Mouse (Mus musculus): ENCODE measurements around the gene Slc6a3.

Gene Slc6a3

GRCm38 (mm10) chr13:73536403-73536821 lies at the start of gene Slc6a3:
Gene Slc6a3 (plus strand): TSS chr13:73536747.
- DNase-seq (ENCODE audit: low spot score) = peak; percentile 26

- DNase-seq (ENCODE audit: low spot score) = no peak
Observed at GRCm38 (mm10) chr13:73488105-73488504, 48.4 kb upstream of the Slc6a3 start.

- DNase-seq (ENCODE audit: low spot score) = no peak
Observed at GRCm38 (mm10) chr13:73488707-73489106, 47.8 kb upstream of the Slc6a3 start.

DNA sequence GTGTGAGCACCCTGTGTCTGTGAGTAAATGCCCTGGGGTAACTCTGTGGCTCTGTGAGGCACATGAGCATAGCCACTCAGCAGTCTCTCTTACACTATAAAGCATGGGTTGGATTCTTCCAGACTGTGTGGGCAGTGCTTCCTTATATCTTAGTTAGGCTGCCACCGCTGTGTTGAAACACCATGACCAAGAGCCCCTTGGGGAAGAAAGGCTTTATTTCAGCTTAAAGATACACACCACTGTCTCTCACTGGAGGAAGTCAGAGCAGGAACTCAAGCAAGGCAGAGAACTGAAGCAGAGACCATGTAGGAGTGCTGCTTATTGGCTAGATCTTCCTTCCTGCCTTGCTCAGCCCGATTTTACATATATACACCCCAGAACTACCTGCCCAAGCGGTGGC lies 46.6 kb upstream of the Slc6a3 start:
- DNase-seq (ENCODE audit: low spot score) = no peak

DNA sequence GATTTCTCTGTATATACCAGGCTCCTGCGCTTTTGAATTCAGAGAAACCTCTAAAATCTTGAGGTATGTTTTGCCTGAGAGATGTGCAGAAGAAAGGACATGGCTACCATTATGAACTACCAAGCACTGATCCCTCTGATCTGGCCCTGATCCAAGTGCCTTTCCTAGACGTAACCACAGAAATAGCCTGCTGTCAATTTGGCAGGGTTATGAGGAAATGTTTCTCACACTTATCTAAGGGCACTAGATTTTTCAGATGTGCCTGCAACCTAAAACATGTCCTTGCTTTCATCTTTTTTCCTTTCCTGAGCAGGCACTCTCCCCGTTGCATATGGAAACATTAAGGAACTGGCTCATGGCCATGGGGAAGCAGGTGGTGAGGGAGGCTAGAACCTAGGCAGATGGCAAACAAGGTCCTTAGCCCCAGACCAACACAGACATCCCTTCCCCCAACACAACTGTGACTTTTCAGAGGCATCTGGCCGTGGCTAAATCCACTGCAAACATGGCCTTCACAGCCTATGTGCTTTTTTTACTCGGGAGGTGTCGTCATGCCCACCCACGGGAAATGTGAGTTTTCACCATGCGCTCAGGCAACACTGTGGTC lies 45.9 kb upstream of the Slc6a3 start:
- no peak for DNase-seq (ENCODE audit: low spot score)

DNA sequence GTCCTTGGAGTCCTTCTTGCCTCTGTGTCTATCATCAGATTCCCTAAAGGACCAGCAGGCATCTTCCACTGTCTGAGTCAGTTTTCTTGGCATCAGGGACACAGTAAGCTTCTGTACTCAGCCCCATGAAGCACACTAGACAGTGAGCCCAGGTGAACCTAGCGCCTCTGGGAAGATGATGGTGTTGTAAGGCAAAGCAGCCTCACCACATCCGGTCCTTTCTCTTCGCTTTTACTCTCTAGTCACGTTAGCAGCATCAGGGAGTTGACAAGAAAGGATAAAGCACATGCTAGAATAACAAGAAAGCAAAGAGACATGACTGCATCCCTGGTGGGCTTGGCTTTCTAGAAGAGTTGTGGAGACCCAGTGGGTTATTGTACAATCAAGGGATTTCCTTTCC lies 43.4 kb upstream of the Slc6a3 start:
- DNase-seq (ENCODE audit: low spot score) = no peak

- no peak for DNase-seq (ENCODE audit: low spot score)
Observed at GRCm38 (mm10) chr13:73494528-73494927, 42.0 kb upstream of the Slc6a3 start.

DNA sequence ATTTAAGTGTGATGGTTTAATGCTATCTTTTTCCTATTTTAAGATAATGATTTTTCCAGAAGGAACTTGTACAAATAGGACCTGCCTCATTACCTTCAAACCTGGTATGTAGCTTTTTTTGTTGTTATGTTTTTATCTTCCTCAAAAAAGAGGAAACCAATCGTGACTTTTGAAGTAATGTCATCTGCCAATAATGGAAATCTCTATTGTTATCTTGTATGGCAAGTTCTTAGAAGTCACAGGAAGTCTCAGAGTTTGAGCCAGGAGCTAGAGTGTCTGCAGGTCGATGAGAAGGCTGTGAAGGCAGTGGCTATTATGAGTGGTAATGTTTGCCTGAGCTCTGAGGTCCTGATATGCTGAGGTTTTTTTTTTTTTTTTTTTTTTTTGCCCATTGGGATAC lies 40.4 kb upstream of the Slc6a3 start:
- no peak for DNase-seq (ENCODE audit: low spot score)

- no peak for DNase-seq (ENCODE audit: low spot score)
Observed at GRCm38 (mm10) chr13:73499893-73500604, 36.5 kb upstream of the Slc6a3 start.

DNA sequence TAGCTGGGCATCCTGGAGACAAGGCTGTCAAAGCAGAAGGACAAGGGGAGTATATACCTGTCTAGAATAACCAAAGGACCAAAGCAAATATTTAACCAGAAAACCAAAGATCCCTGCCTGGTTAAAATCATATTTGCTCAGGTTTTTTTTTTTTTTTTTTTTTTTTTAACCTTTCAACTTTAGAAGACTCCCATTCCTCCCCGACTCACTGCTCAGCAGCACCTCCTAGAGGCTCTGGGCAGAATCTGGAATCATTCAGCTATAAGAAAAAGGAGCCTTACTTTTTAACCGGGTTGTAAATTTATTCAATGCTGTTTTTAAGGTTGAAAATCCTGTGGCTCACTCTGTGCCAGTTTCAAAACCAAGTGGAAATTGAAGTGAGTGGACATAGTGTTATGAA lies 33.8 kb upstream of the Slc6a3 start:
- DNase-seq (ENCODE audit: low spot score) = no peak

DNA sequence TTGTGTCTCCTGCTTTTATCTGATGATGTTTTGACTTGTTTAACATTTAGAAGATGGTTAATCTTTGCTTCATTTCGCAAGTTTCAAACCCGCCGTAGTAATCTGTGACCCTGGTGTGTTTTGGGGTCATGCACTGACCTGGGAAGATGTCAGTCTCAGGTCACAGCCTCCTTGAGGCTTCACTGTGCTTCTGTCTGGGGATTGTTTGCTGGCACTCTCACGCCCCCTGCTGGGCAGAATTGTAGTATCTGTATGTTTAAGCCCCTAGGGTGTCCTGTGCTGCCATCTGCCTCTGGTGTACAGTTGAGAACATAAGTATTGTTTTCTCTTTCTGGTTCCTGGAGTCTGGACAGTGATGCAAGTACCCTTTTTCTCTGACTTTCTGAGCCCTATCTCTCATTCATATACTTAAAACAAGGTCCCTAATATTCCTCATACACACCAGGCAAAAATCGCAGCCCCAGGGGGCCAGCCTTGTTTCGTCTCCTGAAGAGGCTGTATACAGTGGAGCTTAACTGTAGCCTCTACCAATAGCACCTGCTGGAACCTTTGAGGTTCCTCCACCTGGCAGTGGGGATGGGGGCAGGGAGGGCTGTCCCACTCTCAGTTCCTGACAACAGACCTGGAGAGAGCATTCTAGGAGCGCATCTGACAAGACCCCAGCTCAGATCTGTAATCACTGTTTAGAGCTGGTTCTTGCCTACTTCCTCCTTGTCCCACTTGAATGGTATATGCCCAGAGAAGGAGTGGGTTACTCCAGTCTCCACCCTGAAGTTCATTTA lies 30.7 kb upstream of the Slc6a3 start:
- peak; percentile 75 for DNase-seq (ENCODE audit: low spot score)

GRCm38 (mm10) chr13:73508817-73509550 lies 27.6 kb upstream of the Slc6a3 start:
- DNase-seq (ENCODE audit: low spot score) = no peak

- DNase-seq (ENCODE audit: low spot score) = no peak
Observed at GRCm38 (mm10) chr13:73509869-73510268, 26.7 kb upstream of the Slc6a3 start.

GRCm38 (mm10) chr13:73512776-73513673 lies 23.5 kb upstream of the Slc6a3 start:
- DNase-seq (ENCODE audit: low spot score) = peak; percentile 62

DNA sequence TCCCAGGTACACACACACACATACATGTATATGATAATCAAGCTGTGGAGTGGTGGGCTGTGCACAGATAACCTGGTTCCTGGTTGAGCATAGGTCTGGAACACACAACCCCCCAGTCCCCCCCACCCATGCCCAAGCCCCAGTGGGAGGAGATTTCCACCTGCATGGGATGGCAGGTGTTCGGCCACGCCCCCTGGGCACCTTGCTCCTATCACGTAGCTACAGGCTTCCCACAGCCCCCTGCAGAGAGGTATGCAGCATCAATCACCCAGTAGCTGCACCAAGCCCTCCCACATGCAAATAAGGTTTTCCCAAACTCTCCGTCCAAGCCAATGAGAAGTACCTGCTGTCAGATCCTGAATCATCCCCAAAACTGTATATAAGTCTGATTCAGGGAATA lies 19.7 kb upstream of the Slc6a3 start:
- DNase-seq (ENCODE audit: low spot score) = no peak

GRCm38 (mm10) chr13:73533716-73534115 lies 2.8 kb upstream of the Slc6a3 start:
- no peak for DNase-seq (ENCODE audit: low spot score)

GRCm38 (mm10) chr13:73535287-73535686 lies 1.3 kb upstream of the Slc6a3 start:
- no peak for DNase-seq (ENCODE audit: low spot score)

- no peak for DNase-seq (ENCODE audit: low spot score)
Observed at GRCm38 (mm10) chr13:73536824-73537223, 277 bp downstream of the Slc6a3 start.

DNA sequence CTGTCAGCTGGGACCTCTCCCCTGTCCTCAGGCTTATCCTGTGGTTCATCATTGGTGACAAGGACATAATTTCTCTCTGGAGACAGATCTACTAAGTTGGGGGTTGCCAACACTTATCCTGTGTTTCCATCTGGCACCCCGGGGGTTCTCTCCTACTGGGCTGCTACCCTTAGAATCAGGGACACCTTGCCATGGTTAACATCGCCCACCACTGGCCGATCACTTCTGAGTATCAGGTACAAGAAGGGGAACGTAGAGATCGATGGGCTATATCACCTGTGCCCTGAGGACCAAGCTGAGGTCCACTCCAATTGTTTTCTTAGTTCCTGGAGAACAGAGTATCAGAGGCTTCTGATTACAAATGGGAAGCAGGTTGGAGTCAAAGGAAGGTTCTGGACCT lies 27.7 kb downstream of the Slc6a3 start:
- no peak for DNase-seq (ENCODE audit: low spot score)

DNA sequence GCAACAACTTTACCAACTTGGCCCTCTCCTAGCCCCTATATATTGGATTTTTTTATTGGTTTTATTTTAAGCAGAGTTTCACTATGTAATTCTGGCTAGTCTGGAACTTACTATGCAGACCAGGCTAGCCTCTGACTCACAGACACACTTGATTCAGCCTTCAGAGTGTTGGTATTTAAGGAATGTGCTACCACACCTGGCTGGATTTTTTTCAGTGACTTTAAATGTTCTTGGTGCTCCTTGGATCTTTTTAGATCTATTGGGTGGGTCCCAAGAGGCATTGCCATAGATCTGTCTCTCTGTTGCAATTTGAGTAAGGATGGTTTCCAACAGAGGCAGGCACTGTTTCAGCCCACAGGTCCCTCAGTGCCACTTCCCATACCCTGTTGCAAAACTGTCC lies 38.5 kb downstream of the Slc6a3 start:
- DNase-seq (ENCODE audit: low spot score) = no peak

DNA sequence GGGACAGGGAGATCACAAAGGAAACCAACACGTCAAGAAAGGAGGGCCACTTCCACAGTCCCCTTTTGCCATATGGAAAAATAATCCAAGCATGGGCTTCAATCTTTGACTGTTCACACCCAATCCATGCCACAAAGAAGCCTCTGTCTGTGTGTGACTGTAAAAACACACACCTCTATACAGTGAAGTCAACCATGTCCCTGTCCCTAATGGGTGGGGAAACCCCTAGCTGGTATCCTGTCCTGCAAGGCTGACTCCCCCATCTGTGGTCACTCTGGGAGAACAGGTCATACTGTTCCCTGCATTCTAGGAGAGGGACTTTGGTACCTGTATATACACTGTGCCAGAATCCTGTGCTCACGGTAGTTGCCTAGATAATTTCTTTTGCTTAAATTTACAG lies 40.7 kb downstream of the Slc6a3 start:
- no peak for DNase-seq (ENCODE audit: low spot score)
